Mouse (Mus musculus): ENCODE results near the gene Snapc3.

Gene Snapc3

GRCm38 (mm10) chr4:83417160-83417819 lies at the start of gene Snapc3:
Gene Snapc3 (plus strand): TSS chr4:83417724.
- peak; percentile 97 to 98 for DNase-seq

GRCm38 (mm10) chr4:83373381-83373780 lies 44.1 kb upstream of the Snapc3 start:
- no peak for DNase-seq

GRCm38 (mm10) chr4:83375650-83376049 lies 41.9 kb upstream of the Snapc3 start:
- DNase-seq = no peak

DNA sequence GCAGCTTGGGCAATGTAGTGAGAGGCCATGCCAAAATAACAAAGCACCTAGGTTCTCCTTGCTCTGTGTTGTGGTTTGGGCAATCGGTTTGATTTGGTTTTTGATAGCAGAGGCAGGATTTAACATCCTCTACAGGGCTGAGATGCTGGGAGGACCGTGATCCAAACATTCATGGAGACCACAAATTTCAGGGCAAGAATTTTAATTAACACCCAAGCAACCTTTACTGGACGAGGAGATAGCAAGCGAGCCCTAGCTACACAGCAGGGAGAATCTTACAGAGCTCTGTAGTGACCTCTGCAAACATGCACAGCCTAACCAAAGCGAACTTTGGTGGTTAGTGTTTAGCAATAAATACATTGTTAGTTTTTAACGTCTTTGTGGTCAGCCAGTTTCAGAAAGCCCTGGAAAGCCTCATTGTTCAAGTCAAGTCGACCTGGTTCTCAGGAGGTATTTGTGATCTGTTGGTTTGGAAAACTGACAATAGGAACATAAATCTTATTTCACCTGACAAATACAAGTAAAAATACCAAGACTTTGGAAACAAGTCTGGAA lies 41.0 kb upstream of the Snapc3 start:
- DNase-seq = no peak

DNA sequence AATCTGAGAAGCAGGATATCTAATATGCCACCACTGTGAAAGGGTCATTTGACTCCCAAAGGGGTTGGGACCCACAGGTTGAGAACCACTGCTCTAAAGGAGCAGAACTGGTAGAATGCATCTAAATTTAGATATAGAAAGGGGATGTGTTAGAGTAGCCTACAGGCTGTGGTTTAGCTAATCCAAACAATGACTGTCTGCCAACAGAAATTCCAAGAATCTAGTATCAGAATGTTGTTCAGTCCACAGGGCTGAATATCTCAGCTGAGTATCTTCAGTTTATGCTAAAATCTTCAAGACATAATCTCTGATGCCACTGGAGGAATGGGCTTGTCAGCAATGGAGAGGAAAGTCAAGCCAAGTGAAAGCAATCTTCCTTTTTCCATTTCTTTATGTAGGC lies 38.5 kb upstream of the Snapc3 start:
- DNase-seq = no peak

- no peak for DNase-seq
Measured at GRCm38 (mm10) chr4:83379746-83380145, 37.8 kb upstream of the Snapc3 start.

DNA sequence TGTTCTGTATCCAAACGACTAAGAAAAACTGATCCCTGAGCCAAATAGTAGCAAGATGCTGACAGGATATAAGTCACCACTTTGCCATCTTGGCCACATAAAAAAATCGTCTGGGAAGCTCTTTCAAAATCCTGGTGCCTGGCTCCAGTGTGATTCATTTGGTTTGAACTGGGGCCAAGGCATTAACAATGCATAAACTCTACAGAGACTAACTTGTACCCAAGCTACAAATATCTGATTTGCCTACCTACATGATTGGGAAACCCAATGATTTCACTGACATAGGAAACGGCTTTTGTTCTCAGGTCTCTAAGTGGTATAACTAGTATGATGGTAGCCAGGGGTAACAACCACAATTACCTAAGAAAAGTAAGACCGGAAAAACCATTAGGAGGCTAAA lies 37.3 kb upstream of the Snapc3 start:
- no peak for DNase-seq

DNA sequence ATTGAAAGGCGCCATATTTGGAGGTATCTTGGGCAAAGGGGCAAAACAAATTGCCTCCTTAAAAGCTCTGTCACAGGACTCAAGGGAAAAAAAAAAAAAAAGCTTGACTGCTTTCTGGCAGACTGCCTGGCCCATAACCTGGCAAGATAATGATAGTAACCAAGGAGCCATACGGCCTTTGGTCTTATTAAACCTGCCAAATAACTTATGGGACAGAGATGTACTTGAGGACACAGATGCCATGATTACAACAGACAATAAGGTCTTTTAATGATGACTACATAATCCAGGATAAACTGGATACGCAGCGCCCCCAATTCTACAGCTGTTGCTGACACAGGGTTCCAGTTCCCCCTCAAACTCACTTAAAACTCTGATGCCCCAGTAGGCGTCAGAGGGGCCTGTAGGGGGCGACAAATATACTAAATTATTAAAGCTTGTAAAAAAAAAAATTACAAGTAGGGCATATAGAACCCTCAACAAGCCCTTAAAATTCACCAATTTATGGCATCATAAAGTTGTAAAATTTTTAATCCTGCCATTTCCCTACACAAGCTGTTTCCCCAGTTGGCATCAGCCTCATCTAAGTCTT lies 33.5 kb upstream of the Snapc3 start:
- peak; percentile 34 to 68 for DNase-seq

DNA sequence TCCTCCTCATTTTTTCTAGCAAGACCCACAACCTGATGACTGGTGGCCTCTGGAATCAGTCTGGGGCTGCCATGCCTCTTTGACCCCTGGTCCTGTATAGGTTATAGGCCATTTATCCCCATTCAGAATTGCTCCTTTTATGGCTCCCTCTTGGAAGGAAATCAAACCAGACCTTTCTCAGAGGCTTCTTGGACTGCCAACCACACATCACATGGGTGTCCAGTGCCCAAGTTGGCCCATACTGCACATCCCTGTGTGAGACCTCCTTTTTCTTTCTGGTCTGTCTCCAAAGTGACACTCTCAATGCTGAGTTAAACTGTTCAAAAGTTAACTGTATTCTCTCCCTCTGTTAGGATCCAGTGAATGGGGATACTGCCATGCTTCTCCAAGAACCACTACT lies 32.4 kb upstream of the Snapc3 start:
- DNase-seq = no peak

- DNase-seq = no peak
Measured at GRCm38 (mm10) chr4:83390551-83390950, 27.0 kb upstream of the Snapc3 start.

GRCm38 (mm10) chr4:83391956-83392355 lies 25.6 kb upstream of the Snapc3 start:
- DNase-seq = peak; percentile 48 to 61

- no peak for DNase-seq
Measured at GRCm38 (mm10) chr4:83393733-83394132, 23.8 kb upstream of the Snapc3 start.

DNA sequence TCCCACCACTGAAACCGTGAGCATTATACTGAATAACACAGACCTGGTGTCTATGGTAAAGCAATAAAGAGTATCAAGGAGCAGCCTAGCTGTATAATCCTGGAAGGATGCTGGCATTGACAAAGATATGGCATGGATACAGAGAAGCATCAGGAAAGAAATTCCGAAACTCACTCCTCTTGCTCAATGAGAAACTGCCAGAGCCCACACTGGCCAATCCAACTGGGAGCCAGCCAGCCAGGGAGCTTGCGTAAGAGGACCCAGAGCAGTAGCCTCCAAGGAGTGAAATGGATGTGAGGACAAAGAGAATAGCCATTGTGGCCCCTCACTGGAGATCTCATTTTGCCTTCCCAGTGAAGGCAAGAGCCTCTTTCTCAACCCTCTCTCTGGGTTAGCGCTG lies 21.2 kb upstream of the Snapc3 start:
- peak in 1 of 2 experiments; percentile 33 for DNase-seq

- DNase-seq = no peak
Measured at GRCm38 (mm10) chr4:83396996-83397770, 20.3 kb upstream of the Snapc3 start.

- no peak for DNase-seq
Measured at GRCm38 (mm10) chr4:83398527-83398926, 19.0 kb upstream of the Snapc3 start.

GRCm38 (mm10) chr4:83400691-83401595 lies 16.6 kb upstream of the Snapc3 start:
- no peak for DNase-seq

GRCm38 (mm10) chr4:83401712-83402111 lies 15.8 kb upstream of the Snapc3 start:
- no peak for DNase-seq

DNA sequence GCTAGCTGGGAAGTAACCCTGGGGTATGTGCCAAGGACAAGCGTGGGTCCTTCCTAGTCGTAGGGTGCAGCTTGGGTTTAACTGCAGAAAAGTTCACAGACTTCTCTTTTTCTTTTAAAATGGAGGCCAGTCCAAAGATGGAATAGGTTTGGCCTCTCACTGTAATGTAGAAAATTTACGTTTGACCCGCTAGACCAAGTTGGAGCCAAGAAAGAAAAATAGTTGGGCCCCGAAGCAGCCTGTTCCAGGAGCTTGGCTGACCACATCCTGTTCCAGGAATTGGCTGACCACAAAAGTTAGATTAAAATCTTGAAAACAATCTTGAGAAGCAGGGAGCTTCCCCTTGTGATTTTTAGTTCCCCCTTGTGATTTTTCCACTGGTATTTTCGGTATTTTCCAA lies 9.8 kb upstream of the Snapc3 start:
- no peak for DNase-seq

- DNase-seq = no peak
Measured at GRCm38 (mm10) chr4:83409867-83410505, 7.5 kb upstream of the Snapc3 start.

- DNase-seq = no peak
Measured at GRCm38 (mm10) chr4:83412060-83412459, 5.5 kb upstream of the Snapc3 start.

GRCm38 (mm10) chr4:83414241-83414824 lies 3.2 kb upstream of the Snapc3 start:
- DNase-seq = no peak

- no peak for DNase-seq
Measured at GRCm38 (mm10) chr4:83417820-83418186, 279 bp downstream of the Snapc3 start.
